Mouse (Mus musculus): Measurements from ENCODE around the gene Fgr. TPM values are rescaled to one million over a fixed set of nuclear protein-coding genes. Genes with fewer than 3 reads are reported as not detected.
A peak's percentile ranks its signal among the peaks of the same experiment; 100 is the strongest.

Fgr gene
- polyA plus RNA-seq, 1 experiment, result 0.38 TPM

DNA sequence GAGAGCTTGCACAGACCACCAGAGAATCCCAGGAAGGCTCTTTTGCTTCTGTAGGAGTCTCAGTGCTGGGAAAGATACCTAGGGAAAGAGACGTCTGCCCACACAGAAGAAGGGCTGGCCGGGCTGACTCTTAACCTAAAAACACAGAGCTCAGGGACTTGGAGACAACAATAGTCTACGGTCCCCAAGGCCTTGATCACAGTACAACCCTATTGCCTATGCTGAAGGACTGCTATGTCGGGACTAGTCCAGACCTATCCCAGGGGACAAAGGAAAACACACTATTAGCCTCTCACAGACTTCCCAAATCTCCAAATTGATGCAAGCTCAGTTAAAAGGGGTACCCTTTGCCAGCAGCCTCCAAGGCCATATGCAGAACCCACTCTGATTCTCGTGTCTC, 12.0 kb upstream of the Fgr start:
- 92% methylated on average over 5 of the region's 5 CpGs for WGBS

DNA sequence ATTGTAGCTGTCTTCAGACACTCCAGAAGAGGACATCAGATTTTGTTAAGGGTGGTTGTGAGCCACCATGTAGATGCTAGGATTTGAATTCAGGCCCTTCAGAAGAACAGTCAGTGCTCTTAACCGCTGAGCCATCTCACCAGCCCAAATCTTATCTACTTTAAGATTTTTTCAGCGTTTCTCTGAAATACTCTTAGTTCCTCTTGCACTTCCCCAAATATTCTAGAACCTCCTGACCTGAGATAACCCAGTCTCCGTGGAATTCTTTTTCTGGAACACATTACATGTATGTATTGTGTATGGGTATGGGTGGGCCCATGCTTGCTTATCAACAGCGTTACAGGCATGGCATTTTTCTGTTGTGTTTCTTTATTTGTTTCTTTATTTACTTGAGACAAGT, 11.3 kb upstream of the Fgr start:
- WGBS, result 96% methylated on average over 4 of the region's 4 CpGs
- H3K4me1 ChIP-seq (ENCODE audit: control insufficient read depth, insufficient read depth, low read length), result peaks cover 19% of the 10 kb centered on the region

More for the DNA sequence above, 12.0 kb upstream of the Fgr start:
- TF ChIP-seq CTCF (IDR thresholded peaks at IDR 0.05; ENCODE audit: borderline replicate concordance, insufficient read depth, low read depth, low read length), result no peak
- no peak for TF ChIP-seq POLR2A (IDR thresholded peaks at IDR 0.05; ENCODE audit: borderline replicate concordance, insufficient read depth, low read length)
- Histone ChIP-seq H3K27ac (ENCODE audit: insufficient read depth, low read length) (no peak overlapping the region), H3K4me1 (ENCODE audit: control insufficient read depth, insufficient read depth, low read length) (peaks cover 19% of the 10 kb centered on the region), H3K27me3 (ENCODE audit: control insufficient read depth, insufficient read depth, low read length) (no peaks in the 10 kb centered on the region), H3K4me3 (replicated peaks; ENCODE audit: insufficient read depth, low read depth, low read length) (no peak overlapping the region)
- no peak for DNase-seq

DNA sequence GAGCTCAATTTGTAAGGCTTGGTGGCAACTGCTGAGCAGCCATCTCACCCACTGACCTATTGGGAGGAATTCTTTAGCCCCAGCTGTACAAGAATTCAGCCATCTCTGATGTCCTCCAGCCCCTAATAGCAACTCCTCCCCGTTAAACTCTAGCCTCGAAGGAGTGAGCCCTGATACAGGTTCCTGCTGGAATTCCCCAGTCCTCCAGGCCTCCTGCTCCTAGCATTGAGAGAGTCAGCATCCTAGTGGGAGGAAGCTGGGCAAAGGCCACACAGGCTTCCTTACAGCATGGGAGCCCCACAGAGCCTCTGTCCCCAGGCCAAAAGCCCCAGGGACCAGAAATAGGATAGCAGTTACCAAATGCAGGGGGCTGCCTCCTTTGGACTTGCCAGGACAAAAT, 10.5 kb upstream of the Fgr start:
- Histone ChIP-seq H3K27ac (ENCODE audit: insufficient read depth, low read length) (no peak overlapping the region), H3K27me3 (ENCODE audit: control insufficient read depth, insufficient read depth, low read length) (no peaks in the 10 kb centered on the region), H3K4me1 (ENCODE audit: control insufficient read depth, insufficient read depth, low read length) (peaks cover 19% of the 10 kb centered on the region), H3K4me3 (replicated peaks; ENCODE audit: insufficient read depth, low read depth, low read length) (no peak overlapping the region)
- no peak for DNase-seq
- TF ChIP-seq POLR2A (IDR thresholded peaks at IDR 0.05; ENCODE audit: borderline replicate concordance, insufficient read depth, low read length) (no peak), CTCF (IDR thresholded peaks at IDR 0.05; ENCODE audit: borderline replicate concordance, insufficient read depth, low read depth, low read length) (no peak)
- WGBS, result 54% methylated on average over 2 of the region's 2 CpGs

More for the DNA sequence above, 11.3 kb upstream of the Fgr start:
- Histone ChIP-seq H3K27me3 (ENCODE audit: control insufficient read depth, insufficient read depth, low read length) (no peaks in the 10 kb centered on the region), H3K4me3 (replicated peaks; ENCODE audit: insufficient read depth, low read depth, low read length) (no peak overlapping the region), H3K27ac (ENCODE audit: insufficient read depth, low read length) (no peak overlapping the region)
- TF ChIP-seq POLR2A (IDR thresholded peaks at IDR 0.05; ENCODE audit: borderline replicate concordance, insufficient read depth, low read length), result no peak
- no peak for TF ChIP-seq CTCF (IDR thresholded peaks at IDR 0.05; ENCODE audit: borderline replicate concordance, insufficient read depth, low read depth, low read length)
- no peak for DNase-seq

DNA sequence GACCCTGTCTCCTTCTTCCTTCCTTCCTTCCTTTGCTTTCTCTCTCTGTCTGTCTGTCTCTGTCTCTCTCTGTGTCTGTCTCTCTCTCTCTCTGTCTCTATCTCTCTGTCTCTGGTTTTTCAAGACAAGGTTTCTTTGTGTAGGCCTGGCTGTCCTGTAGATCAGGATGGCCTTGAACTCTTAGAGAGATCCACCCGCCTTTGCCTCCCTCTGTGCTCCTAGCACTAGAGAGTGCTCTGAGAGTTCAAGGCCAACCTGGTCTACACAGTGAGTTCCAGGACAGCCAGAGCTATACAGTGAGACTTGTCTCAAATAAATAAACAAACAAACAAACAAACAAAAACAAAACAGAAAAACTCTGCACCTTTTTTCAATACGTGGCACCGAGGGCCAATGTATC, 9.8 kb upstream of the Fgr start:
- no peak overlapping the region for H3K27ac ChIP-seq (ENCODE audit: insufficient read depth, low read length)

DNA sequence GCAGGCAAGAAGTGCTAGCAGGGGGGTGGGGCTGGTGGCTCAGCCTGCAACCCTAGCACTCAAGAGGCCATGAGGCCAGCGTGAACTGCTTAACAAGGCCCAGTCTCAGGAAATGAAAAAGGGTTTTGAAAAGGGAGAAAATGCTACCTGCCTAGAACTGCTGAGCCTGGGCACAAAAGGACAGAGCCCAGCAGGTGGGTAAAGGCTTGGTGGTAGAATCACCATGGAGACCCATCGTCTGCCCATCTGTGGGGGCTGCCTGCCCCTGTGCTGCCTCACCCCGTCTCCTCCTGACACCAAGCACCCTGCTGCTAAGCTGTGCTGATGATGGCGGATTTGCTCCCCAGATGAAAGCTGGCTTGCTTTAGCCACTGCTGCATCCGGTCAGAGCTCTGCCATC, 9.4 kb upstream of the Fgr start:
- 50% methylated on average over 5 of the region's 5 CpGs for WGBS
- Histone ChIP-seq H3K4me1 (ENCODE audit: control insufficient read depth, insufficient read depth, low read length) (peaks cover 19% of the 10 kb centered on the region), H3K4me3 (replicated peaks; ENCODE audit: insufficient read depth, low read depth, low read length) (no peak overlapping the region), H3K27me3 (ENCODE audit: control insufficient read depth, insufficient read depth, low read length) (no peaks in the 10 kb centered on the region), H3K27ac (ENCODE audit: insufficient read depth, low read length) (no peak overlapping the region)
- TF ChIP-seq CTCF (IDR thresholded peaks at IDR 0.05; ENCODE audit: borderline replicate concordance, insufficient read depth, low read depth, low read length) (no peak), POLR2A (IDR thresholded peaks at IDR 0.05; ENCODE audit: borderline replicate concordance, insufficient read depth, low read length) (no peak)
- DNase-seq, result no peak

More for the DNA sequence above, 9.8 kb upstream of the Fgr start:
- 73% methylated on average over 3 of the region's 3 CpGs for WGBS
- Histone ChIP-seq H3K4me1 (ENCODE audit: control insufficient read depth, insufficient read depth, low read length) (peaks cover 19% of the 10 kb centered on the region), H3K27me3 (ENCODE audit: control insufficient read depth, insufficient read depth, low read length) (no peaks in the 10 kb centered on the region), H3K4me3 (replicated peaks; ENCODE audit: insufficient read depth, low read depth, low read length) (no peak overlapping the region)
- no peak for TF ChIP-seq CTCF (IDR thresholded peaks at IDR 0.05; ENCODE audit: borderline replicate concordance, insufficient read depth, low read depth, low read length)
- TF ChIP-seq POLR2A (IDR thresholded peaks at IDR 0.05; ENCODE audit: borderline replicate concordance, insufficient read depth, low read length), result no peak
- no peak for DNase-seq

DNA sequence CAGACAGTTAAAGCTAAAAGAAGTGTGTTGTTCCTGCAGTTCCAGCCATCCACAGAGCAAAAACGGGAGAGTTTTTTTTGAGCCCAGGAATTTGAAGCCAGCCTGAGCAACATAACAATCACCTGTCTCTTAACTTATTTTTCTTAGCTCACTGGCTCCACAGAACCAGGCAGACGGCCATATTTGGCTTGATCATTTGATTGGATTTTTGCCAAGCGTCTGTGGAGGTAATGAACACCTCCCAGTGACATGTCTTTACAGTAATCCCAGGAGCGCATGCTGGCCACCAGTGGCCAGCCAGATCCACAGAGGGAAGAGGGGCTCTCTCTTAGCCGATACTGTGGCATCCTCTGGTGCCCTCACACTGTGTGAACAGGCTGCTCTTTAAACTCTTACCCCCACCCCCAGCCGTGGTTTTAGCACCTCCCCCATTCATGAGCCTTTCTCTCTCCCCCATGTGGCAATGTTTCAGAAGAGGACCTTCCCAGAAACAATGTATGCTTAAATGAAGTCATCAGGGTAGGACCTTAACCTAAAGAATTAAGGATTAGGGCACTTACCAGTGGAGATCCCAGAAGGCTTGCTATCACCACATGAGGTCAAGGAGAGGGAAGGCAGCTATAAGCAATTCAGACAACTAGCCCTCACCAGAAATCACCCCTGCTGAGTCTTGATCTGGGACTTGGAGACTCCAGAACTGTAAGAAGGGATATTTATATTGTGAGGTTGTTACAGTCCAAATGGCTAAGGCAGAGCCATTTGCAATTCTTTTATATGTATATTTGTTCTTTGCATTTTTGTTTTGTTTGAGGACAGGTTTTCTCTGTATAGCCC, 5.6 kb upstream of the Fgr start:
- H3K4me3 ChIP-seq (replicated peaks; ENCODE audit: insufficient read depth, low read depth, low read length), result no peak overlapping the region
- TF ChIP-seq POLR2A (IDR thresholded peaks at IDR 0.05; ENCODE audit: borderline replicate concordance, insufficient read depth, low read length) (no peak), CTCF (IDR thresholded peaks at IDR 0.05; ENCODE audit: borderline replicate concordance, insufficient read depth, low read depth, low read length) (no peak)
- peaks cover 11% of the 10 kb centered on the region for H3K4me1 ChIP-seq (ENCODE audit: control insufficient read depth, insufficient read depth, low read length)
- no peak overlapping the region for H3K27ac ChIP-seq (ENCODE audit: insufficient read depth, low read length)
- no peak for DNase-seq
- no peaks in the 10 kb centered on the region for H3K27me3 ChIP-seq (ENCODE audit: control insufficient read depth, insufficient read depth, low read length)
- WGBS, result 19% methylated on average over 6 of the region's 6 CpGs

DNA sequence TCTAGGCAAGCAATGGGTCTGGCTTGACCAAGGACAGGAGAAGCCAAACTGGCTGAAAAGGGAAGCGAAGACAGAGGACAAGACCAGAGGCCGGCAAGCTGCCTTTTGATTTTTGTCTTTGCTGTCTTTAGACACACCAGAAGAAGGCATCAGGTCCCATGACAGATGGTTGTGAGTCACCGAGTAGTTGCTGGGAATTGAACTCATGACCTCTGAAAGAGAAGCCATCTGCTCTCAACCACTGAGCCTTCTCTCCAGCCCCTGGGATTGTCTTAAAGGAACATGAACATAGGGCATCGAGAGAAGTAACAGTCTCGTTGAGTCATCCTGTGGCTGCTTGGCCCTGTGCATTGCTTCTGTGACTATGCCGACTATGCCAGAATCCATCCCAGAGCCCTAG, 2.3 kb upstream of the Fgr start:
- WGBS, result 31% methylated on average over 6 of the region's 6 CpGs

DNA sequence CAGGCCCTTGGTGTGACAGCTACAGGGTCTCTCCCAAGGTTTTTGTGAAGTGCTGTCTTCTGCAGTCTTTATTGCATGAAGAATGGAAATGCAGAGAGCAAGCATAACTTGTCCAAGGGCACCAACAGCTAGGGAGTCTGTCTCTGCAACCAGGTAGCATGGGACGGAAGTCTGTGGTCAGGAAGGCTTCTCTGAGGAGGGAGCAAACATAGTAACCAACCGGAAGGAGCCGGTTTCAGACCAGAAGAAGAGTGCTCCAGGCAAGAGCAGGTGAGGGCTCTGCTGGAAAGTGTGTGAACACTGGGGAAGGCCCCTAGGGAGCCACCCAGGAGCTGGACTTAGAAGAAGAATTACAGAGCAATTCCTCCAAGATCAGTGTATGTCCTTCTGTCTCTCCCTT, 1.8 kb upstream of the Fgr start:
- H3K27me3 ChIP-seq (ENCODE audit: control insufficient read depth, insufficient read depth, low read length), result no peaks in the 10 kb centered on the region
- peaks cover 19% of the 10 kb centered on the region for H3K4me1 ChIP-seq (ENCODE audit: control insufficient read depth, insufficient read depth, low read length)
- WGBS, result 90% methylated on average over 3 of the region's 3 CpGs
- no peak overlapping the region for H3K4me3 ChIP-seq (replicated peaks; ENCODE audit: insufficient read depth, low read depth, low read length)
- no peak for DNase-seq
- H3K27ac ChIP-seq (ENCODE audit: insufficient read depth, low read length), result no peak overlapping the region
- TF ChIP-seq CTCF (IDR thresholded peaks at IDR 0.05; ENCODE audit: borderline replicate concordance, insufficient read depth, low read depth, low read length), result no peak
- TF ChIP-seq POLR2A (IDR thresholded peaks at IDR 0.05; ENCODE audit: borderline replicate concordance, insufficient read depth, low read length), result no peak

More for the DNA sequence above, 2.3 kb upstream of the Fgr start:
- Histone ChIP-seq H3K27me3 (ENCODE audit: control insufficient read depth, insufficient read depth, low read length) (no peaks in the 10 kb centered on the region), H3K4me3 (replicated peaks; ENCODE audit: insufficient read depth, low read depth, low read length) (no peak overlapping the region), H3K27ac (ENCODE audit: insufficient read depth, low read length) (no peak overlapping the region), H3K4me1 (ENCODE audit: control insufficient read depth, insufficient read depth, low read length) (peaks cover 19% of the 10 kb centered on the region)
- DNase-seq, result peak in 1 of 2 experiments; percentile 45
- TF ChIP-seq POLR2A (IDR thresholded peaks at IDR 0.05; ENCODE audit: borderline replicate concordance, insufficient read depth, low read length), result no peak
